In genomic region chr2:136712441-136713015, GRCm38 (mm10) we compare ENCODE assay signal across 10 mouse cellular contexts. TPM values are rescaled to one million over a fixed set of nuclear protein-coding genes. Genes with fewer than 3 reads are reported as not detected.
DNase-seq lines count a peak whose midpoint lies in the region; ATAC-seq lines count a peak whose summit lies in the region.
"Had no signal": no experiment of that assay in that cellular context is flagged by ENCODE, and none has a peak within 500 bp of the region (broad histone marks: within the 10 kb centered on the region; RNA-seq: fewer than 3 reads in every experiment).

No protein-coding gene starts in this region.

- H3K4me1 ChIP-seq in intestine, embryonic 16.5 days (ENCODE audit: control insufficient read depth, insufficient read depth, low read length) = peaks cover 9% of the 10 kb centered on the region
- peaks cover 3% of the 10 kb centered on the region; the same call in 1 of the 2 replicates for H3K4me1 ChIP-seq in stomach, embryonic 15.5 days

- no peaks in the 10 kb centered on the region for H3K36me3 ChIP-seq in intestine, embryonic 16.5 days (ENCODE audit: control insufficient read depth, insufficient read depth, low read length)
- H3K36me3 ChIP-seq in stomach, embryonic 15.5 days = no peaks in the 10 kb centered on the region

- H3K27me3 ChIP-seq in intestine, embryonic 16.5 days (replicated peaks; ENCODE audit: control insufficient read depth, insufficient read depth, low read length) = no peaks in the 10 kb centered on the region; the same call in 1 of the 2 replicates
- 0 out of 2 replicates have a peak, but pooled peaks cover 7% of the 10 kb centered on the region for H3K27me3 ChIP-seq in stomach, embryonic 15.5 days (replicated peaks)

- peak overlapping the region; percentile 39 for H3K4me2 ChIP-seq in intestine, embryonic 16.5 days (ENCODE audit: low read depth, low read length)
- peak overlapping the region; percentile 53 for H3K4me2 ChIP-seq in stomach, embryonic 15.5 days

- no peak for DNase-seq in frontal cortex, postnatal 25 days (ENCODE audit: low spot score in 2 of 2)
- peak; percentile 10 for DNase-seq in right cerebral cortex, postnatal 4 days
- no peak for DNase-seq in right cerebral cortex, adult 18-20 months
- no peak for DNase-seq in retina, embryonic 14.5 days (ENCODE audit: low spot score)
- DNase-seq: heart, adult 2 months had no signal

- no peaks in the 10 kb centered on the region for H3K9me3 ChIP-seq in intestine, embryonic 16.5 days (ENCODE audit: control insufficient read depth, low read length)
- no peaks in the 10 kb centered on the region for H3K9me3 ChIP-seq in stomach, embryonic 15.5 days

- peak overlapping the region; percentile 18; the same call in 1 of the 2 replicates for H3K4me3 ChIP-seq in intestine, embryonic 16.5 days (ENCODE audit: low read length)
- 0 out of 2 replicates have a peak overlapping the region, but pooled peaks have one; percentile 5 for H3K4me3 ChIP-seq in stomach, embryonic 15.5 days (replicated peaks)
- H3K4me3 ChIP-seq: heart, adult 2 months had no signal

- 4% methylated on average over 13 of the region's 13 CpGs for WGBS in intestine, embryonic 16.5 days
- WGBS in stomach, embryonic 15.5 days = 4% methylated on average over 13 of the region's 13 CpGs

- no peak overlapping the region for H3K9ac ChIP-seq in intestine, embryonic 16.5 days (ENCODE audit: low read depth, low read length)
- H3K9ac ChIP-seq in stomach, embryonic 15.5 days = no peak overlapping the region

- no peak overlapping the region for H3K27ac ChIP-seq in intestine, embryonic 16.5 days (ENCODE audit: low read length)
- H3K27ac ChIP-seq in stomach, embryonic 15.5 days = no peak overlapping the region
- H3K27ac ChIP-seq: heart, adult 2 months had no signal

- ATAC-seq in frontal cortex, adult (ENCODE audit: low TSS enrichment) = peak; percentile 1; the same call in 1 of the 2 replicates
- peak; percentile 3; the same call in 1 of the 2 replicates for ATAC-seq in intestine, embryonic 16.5 days
- ATAC-seq in stomach, embryonic 15.5 days (ENCODE audit: insufficient read depth, low FRiP score, low read depth) = no peak
- no peak for ATAC-seq in erythroid progenitor cell, adult 5-6 weeks (replicated peaks; ENCODE audit: low FRiP score, poor library complexity, severe bottlenecking)
- ATAC-seq: CD4-positive, CD25-positive, alpha-beta regulatory T cell, adult 4 months had no signal

RNA-seq across cellular contexts. Expression of gene Snap25, which starts 0.7 kb away (rescaled TPM):
- polyA plus RNA-seq in intestine, embryonic 16.5 days (2015; fragmentation: Nextera tagmentation; extraction: Ambion mirVana) = 8.0 and 9.2 TPM in 2 replicates
- polyA plus RNA-seq in stomach, embryonic 15.5 days (2015; fragmentation: Nextera tagmentation; extraction: Ambion mirVana) = 10.4 and 10.8 TPM in 2 replicates
- not detected in 2 replicates for total RNA-seq in erythroid progenitor cell, adult 5-6 weeks (2015; ENCODE audit: low replicate concordance)
- not detected in 2 replicates for total RNA-seq in erythroid progenitor cell, adult 5-6 weeks (2017; ENCODE audit: low replicate concordance)
- polyA plus RNA-seq: CD4-positive, CD25-positive, alpha-beta regulatory T cell, adult 4 months had no signal

Comparison
In these comparisons a context has a peak if more than half of its experiments do, and no peak if none do; other contexts are left out.
1. ATAC-seq: peak in frontal cortex, adult (single experiment) and intestine, embryonic 16.5 days (single experiment); none in stomach, embryonic 15.5 days (single experiment) and erythroid progenitor cell, adult 5-6 weeks (single experiment).